Mouse (Mus musculus) cerebellum, adult 2 months (tissue): ENCODE data around the gene Syna.

Experiments used
- CTCF ChIP-seq: fragments of 200-500 bp; IDR thresholded peaks from 2 replicates; pipeline ENCODE4 v1.5.1; 2011; ENCODE audit warnings: low read depth, mild to moderate bottlenecking, control low read depth, low read length, moderate library complexity, borderline replicate concordance; ENCODE audit not compliant: insufficient read depth
- POLR2A ChIP-seq: fragments of 200-500 bp; IDR thresholded peaks from 2 replicates; pipeline ENCODE4 v1.6.1; 2011; ENCODE audit warnings: low read length, control low read depth, borderline replicate concordance; ENCODE audit not compliant: insufficient read depth

DNA sequence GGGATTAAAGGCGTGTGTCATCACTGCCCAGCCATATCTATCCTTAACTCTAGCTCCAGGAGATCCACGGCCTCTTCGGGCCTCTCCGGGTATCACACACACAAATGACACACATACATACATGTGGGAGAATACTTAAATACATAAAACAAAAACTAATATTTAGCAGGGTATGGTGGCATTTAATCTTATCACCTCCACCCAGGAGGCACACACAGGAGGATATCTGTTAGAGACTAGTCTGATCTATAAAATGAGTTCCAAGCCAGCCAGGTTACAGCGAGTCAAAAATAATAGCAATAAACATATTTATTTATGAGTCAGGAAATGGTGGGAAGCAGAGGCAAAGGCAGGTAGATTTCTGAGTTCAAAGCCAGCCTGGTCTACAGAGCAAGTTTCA, 15.9 kb upstream of the Syna start:
- TF ChIP-seq CTCF (no peak), POLR2A (no peak)
